Mouse (Mus musculus) ES-Bruce4 (cell line): ENCODE data around the gene Elavl1.

Source experiments
- CTCF ChIP-seq: IDR thresholded peaks from one replicate; pipeline ENCODE4 v1.8.1; 2011; ENCODE audit warnings: low read depth, low read length
- POLR2A ChIP-seq: IDR thresholded peaks from one replicate; pipeline ENCODE4 v1.8.1; 2011; ENCODE audit warnings: low read length; ENCODE audit not compliant: insufficient read depth

DNA sequence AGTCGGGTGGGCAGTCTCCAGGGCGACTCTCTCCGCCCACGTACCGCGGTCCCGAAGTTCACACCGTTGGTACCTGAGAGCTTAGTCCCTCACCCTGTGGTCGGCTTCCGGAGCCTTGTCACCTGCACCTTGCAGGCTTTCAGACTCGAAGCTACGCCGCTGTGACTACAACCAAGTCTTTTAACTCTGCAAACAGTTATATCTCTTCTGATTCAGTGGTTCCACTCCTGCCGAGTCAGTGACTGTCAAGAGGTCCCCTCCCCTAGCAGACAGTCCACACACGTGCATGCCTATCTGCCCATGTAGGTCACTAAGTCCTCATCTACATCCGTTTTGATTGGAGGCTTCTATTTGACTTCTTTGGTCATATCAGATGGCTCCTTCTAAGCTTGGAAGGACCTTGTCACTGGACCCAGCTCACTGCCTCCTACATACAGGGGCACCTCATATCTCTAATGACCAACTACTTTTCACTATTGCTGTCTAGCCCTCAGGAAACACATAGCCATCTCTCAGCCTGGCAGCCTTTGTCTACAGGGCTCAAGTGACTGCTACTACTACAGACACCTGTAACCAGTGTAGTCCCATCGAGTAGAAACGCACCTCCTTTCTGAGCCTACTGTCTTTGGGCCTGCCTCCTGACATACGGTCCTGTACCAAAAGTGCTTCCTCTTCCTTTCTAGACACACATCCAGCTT is 85.9 kb downstream of the Elavl1 start:
- TF ChIP-seq CTCF = no peak
- TF ChIP-seq POLR2A = no peak
